Mouse (Mus musculus) spleen, postnatal 10 days (tissue): ENCODE measurements around the gene Timeless.
A peak's percentile ranks its signal among the peaks of the same experiment; 100 is the strongest.
"Not testable (repeated sequence)": the region's sequence is repeated elsewhere in the genome, so short reads cannot be mapped to it uniquely, and the experiment has no call there.

Experiments used
- DNase-seq, 2 experiments: peaks; one replicate each; pipeline ENCODE4 v3.0.0; 2021 to 2022; ENCODE audit warnings: low spot score in 2 of 2

Gene Timeless

GRCm38 (mm10) chr10:128212871-128213323 is 19.0 kb upstream of the Timeless start:
- peak; percentile 56 to 82 for DNase-seq

- DNase-seq = not testable (repeated sequence)
These were observed 17.8 kb upstream of the Timeless start for GRCm38 (mm10) chr10:128214112-128214511.

DNA sequence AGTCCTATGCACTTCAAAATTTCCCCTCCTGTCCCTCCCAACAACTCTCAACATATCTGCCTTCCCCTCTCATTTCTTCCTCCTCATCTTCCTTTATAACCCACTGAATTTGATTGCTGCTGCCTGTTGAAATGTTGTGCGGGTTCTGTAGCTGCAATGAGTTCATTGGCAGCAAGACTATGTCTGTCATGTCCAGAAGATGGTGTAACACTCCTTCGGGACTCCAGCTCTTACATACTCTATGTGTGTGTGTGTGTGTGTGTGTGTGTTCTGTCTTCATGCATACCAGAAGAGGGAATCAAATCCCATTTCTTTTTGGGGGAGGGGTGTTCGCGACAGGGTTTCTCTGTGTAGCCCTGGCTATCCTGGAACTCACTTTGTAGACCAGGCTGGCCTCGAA is 16.9 kb upstream of the Timeless start:
- no peak for DNase-seq

- no peak for DNase-seq
These were observed 13.3 kb upstream of the Timeless start for GRCm38 (mm10) chr10:128218387-128219117.

DNA sequence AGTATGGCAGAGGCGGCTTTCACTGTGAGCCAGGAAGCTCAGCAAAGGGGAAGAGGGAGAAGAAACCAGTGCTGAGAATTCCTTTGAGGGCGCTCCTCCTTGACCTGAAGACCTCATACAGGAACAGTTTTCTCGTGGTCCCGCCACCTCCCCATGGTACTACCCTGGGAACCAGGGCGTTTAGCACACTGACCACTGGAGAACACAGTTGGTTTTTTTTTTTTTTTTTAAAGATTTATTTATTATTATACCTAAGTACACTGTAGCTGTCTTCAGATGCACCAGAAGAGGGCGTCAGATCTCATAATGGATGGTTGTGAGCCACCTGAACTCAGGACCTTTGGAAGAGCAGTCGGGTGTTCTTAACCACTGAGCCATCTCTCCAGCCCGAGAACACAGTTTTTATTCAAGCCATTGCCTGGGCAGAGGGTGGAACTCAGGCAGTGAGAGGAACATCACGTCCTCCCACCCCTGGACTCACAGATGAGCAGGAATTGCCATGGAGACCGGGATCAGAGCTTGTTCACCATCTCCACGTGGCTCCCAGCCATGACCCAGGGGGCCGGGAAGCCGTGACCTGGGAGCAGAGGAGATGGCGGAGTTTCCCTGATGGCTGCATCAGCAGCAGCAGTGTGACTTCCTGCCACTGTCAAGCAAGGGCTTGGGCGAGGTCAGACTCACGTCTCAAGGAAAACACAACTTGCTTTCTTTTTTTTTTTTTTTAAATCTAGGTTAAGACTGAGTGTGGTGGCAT is 10.2 kb upstream of the Timeless start:
- no peak for DNase-seq

DNA sequence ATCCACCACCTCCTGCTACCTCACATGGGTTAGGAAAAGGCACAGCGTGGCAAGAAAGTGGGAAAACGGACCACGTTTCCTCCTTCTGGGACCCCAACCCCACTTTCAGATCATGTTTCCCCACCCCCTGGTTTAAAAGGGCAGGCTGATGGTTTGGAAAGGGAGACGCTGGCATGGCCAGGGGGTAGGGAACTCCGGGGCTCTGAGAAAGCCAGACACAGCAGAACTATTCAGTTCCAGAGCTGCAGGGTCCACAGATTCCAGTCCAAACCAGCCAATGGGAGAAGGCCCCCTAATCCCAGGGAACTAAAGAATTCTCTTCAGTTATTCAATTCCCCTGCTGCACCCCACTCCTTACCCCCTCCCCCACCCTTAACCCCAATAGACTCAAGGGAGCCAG is 6.8 kb upstream of the Timeless start:
- no peak for DNase-seq

DNA sequence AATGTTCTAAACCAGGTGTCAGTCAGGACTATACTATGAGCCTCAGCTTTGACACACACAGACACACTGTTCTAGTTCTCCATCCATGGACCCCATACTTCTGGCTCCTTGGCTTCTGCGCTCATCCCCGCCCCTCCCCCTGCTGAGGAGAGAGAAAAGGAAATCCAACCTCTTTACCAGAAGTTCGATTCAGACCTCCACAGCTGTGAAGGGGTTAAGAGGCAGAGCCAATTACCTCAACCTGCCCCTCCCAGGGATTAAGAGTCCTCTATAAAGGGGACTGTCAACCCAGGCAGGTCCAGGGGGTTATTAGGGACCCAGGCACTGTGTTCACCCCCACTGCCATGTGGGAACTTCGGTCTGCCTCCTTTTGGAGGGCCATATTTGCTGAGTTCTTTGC is 6.3 kb upstream of the Timeless start, which contains the start of gene Mip:
TSS of gene Mip (plus strand) at position 301 of the 400 bp plus-strand sequence.
- no peak for DNase-seq

GRCm38 (mm10) chr10:128227592-128227991 is 4.3 kb upstream of the Timeless start:
- DNase-seq = no peak

DNA sequence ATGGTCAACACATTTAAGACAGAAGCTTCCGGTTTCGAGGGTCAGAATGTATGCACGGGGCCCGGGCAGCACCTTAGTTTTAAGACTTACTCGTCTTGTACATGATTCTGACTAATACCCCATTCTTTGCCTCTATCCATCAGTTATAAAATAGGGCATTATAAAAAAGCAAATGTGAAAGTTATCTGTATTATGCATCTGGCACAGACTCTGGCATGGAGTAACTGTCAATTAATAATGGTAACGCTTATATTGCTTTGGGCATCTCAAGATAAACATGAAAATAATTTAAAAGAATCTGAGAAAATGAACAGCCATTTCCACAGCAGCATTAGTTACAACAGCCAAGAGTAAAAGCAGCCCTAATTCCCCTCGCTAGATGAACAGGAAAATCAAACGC is 3.9 kb upstream of the Timeless start:
- no peak for DNase-seq

- DNase-seq = no peak
These were observed 1.3 kb upstream of the Timeless start for GRCm38 (mm10) chr10:128230582-128230981.

DNA sequence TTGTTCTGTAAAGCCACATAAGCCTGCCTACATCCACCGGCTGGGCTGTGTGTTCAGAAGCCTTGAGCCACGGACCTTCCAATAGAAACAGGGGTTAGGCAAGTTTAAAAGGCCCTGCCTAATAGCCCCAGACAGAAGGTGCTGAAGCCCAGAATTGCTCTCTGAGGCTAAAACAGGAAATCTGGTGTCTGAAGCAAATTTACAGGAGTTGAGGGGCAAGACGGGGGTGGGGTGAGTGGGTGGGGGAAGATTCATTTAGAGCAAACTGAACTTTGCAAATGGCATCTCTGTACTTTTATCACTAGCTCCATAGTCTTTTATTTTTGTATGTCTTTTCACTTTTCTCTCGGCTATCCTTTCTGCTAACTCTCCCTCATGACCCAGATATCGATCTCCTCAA is 719 bp upstream of the Timeless start:
- DNase-seq = no peak

GRCm38 (mm10) chr10:128232420-128232985 is 638 bp downstream of the Timeless start:
- peak; percentile 60 to 67 for DNase-seq

DNA sequence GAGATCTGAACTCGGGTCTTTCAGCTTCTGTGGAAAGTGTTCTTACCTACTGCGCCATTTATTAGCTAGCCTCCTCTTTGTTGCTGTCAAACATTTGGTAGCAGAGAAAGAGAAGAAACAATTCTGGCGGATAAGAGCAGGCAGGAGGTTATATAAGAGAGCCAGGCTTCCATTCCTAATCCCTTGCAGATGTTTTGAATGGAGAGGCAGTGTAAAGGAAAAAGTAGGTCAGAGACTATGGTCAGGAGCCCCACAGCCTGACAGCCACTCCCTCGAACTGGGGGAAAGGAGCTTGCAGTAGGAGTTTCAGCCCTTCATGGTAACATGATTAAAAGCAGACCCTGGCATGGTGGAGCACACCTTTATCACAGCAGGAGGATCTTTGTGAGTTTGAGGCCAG is 4.5 kb downstream of the Timeless start:
- DNase-seq = no peak

DNA sequence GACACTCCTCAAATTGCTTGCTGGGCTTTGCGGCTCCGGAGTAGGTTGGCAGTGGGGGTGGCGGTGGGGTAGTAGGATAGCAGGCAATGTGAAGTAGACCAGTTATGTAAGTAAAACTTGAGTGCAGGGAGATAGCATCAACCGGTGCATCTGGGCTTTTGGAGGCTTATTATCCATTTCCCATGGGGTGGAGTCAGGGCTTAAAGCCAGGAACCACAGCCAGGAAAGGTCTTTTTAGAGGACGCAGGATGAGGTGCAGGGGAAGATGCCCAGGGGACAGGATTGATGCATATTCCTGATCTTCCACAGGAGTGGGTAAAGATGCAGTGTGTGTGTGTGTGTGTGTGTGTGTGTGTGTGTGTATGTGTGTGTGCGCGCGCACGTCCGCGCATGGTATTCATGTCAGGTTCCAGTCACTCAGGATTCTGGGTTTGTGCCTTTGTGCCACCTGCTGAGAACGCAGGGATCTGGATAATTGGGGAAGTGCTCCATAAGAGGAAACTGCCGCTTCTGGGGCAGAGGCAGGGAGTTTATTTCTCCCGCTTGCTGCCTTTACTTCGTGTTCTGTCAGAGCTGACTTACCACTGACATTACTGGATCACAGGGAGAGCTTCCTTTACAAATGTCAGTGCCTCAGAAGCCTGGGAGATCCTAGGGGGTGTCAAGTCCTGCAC is 6.1 kb downstream of the Timeless start:
- no peak for DNase-seq

DNA sequence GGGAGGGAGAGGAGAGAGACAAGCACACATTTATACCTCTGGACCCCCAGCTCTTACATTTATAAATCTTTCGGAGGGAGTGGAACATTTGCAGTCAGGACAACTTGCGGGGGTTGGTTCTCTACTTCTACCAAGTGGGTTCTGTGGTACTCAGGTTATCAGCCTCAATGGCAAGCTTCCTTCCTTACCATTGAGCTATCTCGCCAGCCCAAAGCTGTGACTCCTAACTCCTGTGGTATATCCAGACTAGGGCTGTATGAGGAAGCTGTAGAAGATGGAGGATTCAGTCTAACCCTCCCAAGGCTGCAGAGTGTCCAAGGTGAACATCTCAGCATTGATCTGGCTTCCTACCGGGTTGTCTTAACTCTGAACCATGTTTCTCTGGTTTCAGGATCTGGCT is 7.3 kb downstream of the Timeless start:
- no peak for DNase-seq

DNA sequence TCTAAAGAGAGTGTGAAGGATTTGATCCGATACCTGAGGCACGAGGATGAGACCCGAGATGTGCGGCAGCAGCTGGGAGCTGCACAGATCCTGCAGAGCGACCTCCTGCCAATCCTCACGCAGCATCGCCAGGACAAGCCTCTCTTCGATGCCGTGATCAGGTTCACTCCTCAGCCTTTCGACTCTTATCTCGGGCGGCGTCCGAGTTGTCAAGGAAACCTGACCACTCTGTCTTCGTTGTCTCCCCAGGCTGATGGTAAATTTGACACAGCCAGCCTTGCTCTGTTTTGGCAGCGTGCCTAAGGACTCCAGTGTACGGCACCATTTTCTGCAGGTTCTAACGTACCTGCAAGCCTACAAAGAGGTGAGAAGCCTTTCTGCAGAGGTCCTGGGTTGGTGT is 8.3 kb downstream of the Timeless start:
- no peak for DNase-seq

GRCm38 (mm10) chr10:128243252-128243651 is 11.4 kb downstream of the Timeless start:
- no peak for DNase-seq

DNA sequence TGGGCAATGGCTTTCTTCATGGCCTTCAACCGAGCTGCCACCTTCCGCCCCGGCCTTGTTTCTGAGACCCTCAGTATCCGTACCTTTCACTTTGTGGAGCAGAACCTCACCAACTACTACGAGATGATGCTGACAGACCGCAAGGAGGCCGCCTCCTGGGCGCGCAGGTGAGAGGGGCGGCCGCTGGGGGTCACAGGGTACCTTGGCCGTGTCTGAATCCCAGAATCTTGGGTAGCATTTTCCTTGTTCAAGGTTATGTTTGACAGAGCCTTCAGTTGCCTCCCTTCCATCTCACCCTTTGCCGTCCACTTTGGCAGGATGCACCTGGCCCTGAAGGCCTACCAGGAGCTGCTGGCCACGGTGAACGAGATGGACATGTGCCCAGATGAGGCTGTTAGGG is 12.3 kb downstream of the Timeless start:
- DNase-seq = no peak

- no peak for DNase-seq
These were observed 15.3 kb downstream of the Timeless start for GRCm38 (mm10) chr10:128247020-128247732.

DNA sequence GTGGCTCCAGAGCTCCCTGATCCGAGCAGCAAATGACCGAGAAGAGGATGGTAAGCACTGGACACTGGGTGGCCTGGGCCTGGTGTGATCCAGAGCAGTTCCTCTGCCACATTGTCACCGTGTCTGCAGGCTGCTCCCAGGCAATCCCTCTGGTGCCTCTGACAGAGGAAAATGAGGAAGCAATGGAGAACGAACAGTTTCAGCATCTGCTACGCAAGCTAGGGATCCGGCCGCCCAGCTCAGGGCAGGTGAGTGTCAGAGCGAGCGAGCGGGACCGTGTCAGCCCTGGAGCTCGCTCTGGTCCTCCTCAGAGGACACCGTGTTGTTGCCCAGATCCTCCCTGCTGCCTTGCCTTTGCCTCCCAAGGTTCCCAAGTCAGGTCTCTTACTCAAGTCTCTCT is 18.7 kb downstream of the Timeless start:
- no peak for DNase-seq

GRCm38 (mm10) chr10:128253677-128254255 is 21.9 kb downstream of the Timeless start, which contains the start of gene Apon:
Apon (plus strand) TSS chr10:128254096.
- no peak for DNase-seq
